Mouse (Mus musculus) kidney, adult 2 months (tissue): Measurements from ENCODE around the gene Kif3a.

Experiments
- CTCF ChIP-seq: fragments of 200-500 bp; conservative IDR thresholded peaks from 2 replicates; pipeline ENCODE4 v1.5.1; 2011; ENCODE audit warnings: low read depth, mild to moderate bottlenecking, control low read depth, low read length, moderate library complexity, mixed read lengths; ENCODE audit not compliant: insufficient read depth, insufficient read length
- POLR2A ChIP-seq: fragments of 200-500 bp; IDR thresholded peaks from one replicate; pipeline ENCODE4 v1.6.1; 2011; ENCODE audit warnings: low read depth, low read length, control low read depth

DNA sequence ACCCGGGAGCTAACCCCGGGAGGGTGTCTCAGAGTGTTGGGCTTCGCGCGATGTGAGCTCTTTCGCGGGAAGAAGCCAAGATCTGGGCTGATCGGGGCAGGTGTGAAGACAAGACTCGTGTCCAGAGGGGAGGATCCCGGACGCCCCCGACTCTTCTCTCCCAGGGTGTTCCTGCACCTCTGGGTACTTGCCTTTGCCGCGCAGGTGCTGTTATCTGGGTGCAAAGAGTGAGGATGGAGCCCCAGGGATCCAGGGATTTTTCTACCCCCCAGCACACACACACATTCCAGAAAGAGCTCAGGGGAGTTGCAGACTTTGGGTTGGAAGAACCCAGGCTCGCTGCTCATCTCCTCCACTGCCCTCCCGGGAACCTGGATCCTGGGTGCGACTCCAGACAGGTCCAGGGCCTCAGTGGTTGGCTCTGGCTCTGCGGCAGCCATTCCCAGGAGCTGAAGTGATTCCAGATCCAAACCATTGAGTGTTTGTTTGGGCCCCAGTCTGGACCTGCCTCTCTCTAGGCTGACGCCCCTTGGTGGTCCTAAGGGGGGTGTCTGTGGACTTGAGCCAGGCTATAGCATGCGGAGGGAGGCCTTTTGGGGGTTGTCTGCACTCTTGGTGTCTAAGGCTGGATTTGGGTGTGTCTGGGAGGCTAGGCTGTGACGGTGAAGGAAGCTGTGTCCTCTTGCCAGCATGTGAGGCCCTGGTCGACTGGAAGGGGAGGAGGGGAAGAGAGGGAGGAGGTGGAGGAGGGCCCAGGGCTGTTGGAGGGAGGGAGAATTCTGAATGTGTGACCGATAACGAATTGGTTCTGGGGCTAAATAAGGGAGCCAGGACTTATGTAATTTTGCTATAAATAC, 46.8 kb upstream of the Kif3a start:
- TF ChIP-seq CTCF, result no peak
- no peak for TF ChIP-seq POLR2A
